Mouse (Mus musculus): ENCODE measurements at regions not wholly inside any gene's neighbourhood (a gene's known extent, or its start where the extent isn't known, plus 50 kb on each side); places are given as distances from the start of the nearest gene placed in this dataset.

DNA sequence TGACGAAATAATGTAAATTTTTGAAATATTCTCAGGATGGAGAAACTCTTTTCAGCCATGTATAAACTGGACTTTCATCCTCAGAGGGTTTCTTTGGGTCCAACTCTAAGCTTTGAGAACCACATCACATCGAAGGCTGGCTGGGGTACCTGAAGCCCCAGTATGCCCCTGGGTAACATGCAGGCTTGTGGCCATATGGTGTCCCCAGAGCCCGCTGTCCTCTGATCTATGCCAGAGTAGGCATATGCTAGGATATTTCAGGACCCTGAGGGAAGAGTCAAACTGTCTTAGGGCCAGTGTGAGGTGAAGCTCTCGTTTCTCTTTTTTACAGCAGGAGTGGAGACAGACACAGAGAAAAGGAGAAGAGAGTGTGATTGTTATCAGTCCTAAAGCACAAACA, 289.6 kb upstream of the Rnf219 start:
- TF ChIP-seq CTCF (IDR thresholded peaks at IDR 0.05; ENCODE audit: extremely low read depth, insufficient read depth, low read length) (no peak), POLR2A (IDR thresholded peaks at IDR 0.05; ENCODE audit: extremely low read depth, insufficient read depth, low read length) (no peak)

Measured in cortical plate, adult 2 months (tissue).